Mouse (Mus musculus) heart, postnatal 0 days (tissue): ENCODE measurements around the gene Sash1. TPM values are rescaled to one million over a fixed set of nuclear protein-coding genes. Genes with fewer than 3 reads are reported as not detected.

Experiments
- ATAC-seq: fragments of 200-750 bp; cut with Nextera tagmentation; 2 replicates; pipeline ENCODE4 v1.8.0; 2017; ENCODE audit warnings: low read depth, moderate number of reproducible peaks, moderate library complexity; ENCODE audit not compliant: insufficient read depth
- DNase-seq: peaks from one replicate; pipeline ENCODE4 v3.0.0-alpha.2; 2016; ENCODE audit warnings: low spot score
- H3K27ac ChIP-seq: fragments of 300-500 bp; sonication (generic); 2 replicates; pipeline ENCODE4 v1.5.1; 2014; ENCODE audit warnings: low read depth, mild to moderate bottlenecking
- H3K27me3 ChIP-seq: fragments of 300-500 bp; sonication (generic); 2 replicates; pipeline ENCODE4 v1.6.1; 2014; ENCODE audit warnings: low read length, mixed read lengths; ENCODE audit not compliant: control insufficient read depth, insufficient read depth
- H3K36me3 ChIP-seq: fragments of 300-500 bp; sonication (generic); replicated peaks from 2 replicates; pipeline ENCODE4 v1.6.1; 2014; ENCODE audit warnings: low read length, mixed read lengths; ENCODE audit not compliant: control insufficient read depth, insufficient read depth
- H3K4me1 ChIP-seq: fragments of 300-500 bp; sonication (generic); 2 replicates; pipeline ENCODE4 v1.6.1; 2014; ENCODE audit warnings: antibody characterized with exemption; ENCODE audit not compliant: control insufficient read depth, insufficient read depth
- H3K4me2 ChIP-seq: fragments of 300-500 bp; sonication (generic); 2 replicates; pipeline ENCODE4 v1.6.1; 2014; ENCODE audit warnings: low read depth, mild to moderate bottlenecking, low read length, moderate library complexity
- H3K4me3 ChIP-seq: fragments of 300-500 bp; sonication (generic); 2 replicates; pipeline ENCODE4 v1.5.1; 2014; ENCODE audit warnings: low read depth, low read length
- H3K9ac ChIP-seq: fragments of 300-500 bp; sonication (generic); replicated peaks from 2 replicates; pipeline ENCODE4 v1.6.1; 2014; ENCODE audit warnings: low read depth, low read length, mixed read lengths
- H3K9me3 ChIP-seq: fragments of 300-500 bp; sonication (generic); replicated peaks from 2 replicates; pipeline ENCODE4 v1.6.1; 2016; ENCODE audit warnings: low read length; ENCODE audit not compliant: control insufficient read depth
- CTCF ChIP-seq: IDR thresholded peaks from 2 replicates; pipeline ENCODE4 v1.5.1; 2016; ENCODE audit warnings: antibody characterized with exemption, control low read depth, low read depth
- EP300 ChIP-seq: IDR thresholded peaks from 2 replicates; pipeline ENCODE4 v1.6.1; 2016; ENCODE audit warnings: antibody characterized with exemption, low read depth
- WGBS: fragments of 180-500 bp; shearing (Covaris S2); extraction: QIAGEN DNeasy Blood & Tissue Kit; methylation state at CpG from one replicate; pipeline ENCODE4 v1.1.7; 2014; 5-methylcytosine and 5-hydroxymethylcytosine counted together
- polyA plus RNA-seq: library from polyadenylated mRNA; unstranded; fragments of >200 nt; fragmentation: Nextera tagmentation; extraction: Ambion mirVana; gene quantifications from 2 replicates; pipeline ENCODE4 v1.2.1, GENCODE M21; 2015
- total RNA-seq: library from RNA; depleted of rRNA; stranded (reverse); fragments of >200 nt; gene quantifications from 2 replicates; pipeline ENCODE4 v1.2.3, GENCODE M21; 2014; ENCODE audit warnings: low replicate concordance

The Sash1 gene
- total and polyA plus RNA-seq, 2 experiments from 2014 or later = 3.9 to 18.3 TPM

- H3K36me3 ChIP-seq = peaks cover 29% of the 10 kb centered on the region
- H3K4me1 ChIP-seq = peaks cover 10% of the 10 kb centered on the region; the same call in 1 of the 2 replicates
- H3K27me3 ChIP-seq = no peaks in the 10 kb centered on the region
- no peak overlapping the region for H3K4me3 ChIP-seq
- DNase-seq (no peak), ATAC-seq (no peak)
- no peaks in the 10 kb centered on the region for H3K9me3 ChIP-seq
- H3K9ac ChIP-seq = no peak overlapping the region
- 86% methylated on average over 12 of the region's 12 CpGs for WGBS
- H3K27ac ChIP-seq = no peak overlapping the region
- H3K4me2 ChIP-seq = no peak overlapping the region
- no peak for TF ChIP-seq EP300
- TF ChIP-seq CTCF = no peak
Observed at GRCm38 (mm10) chr10:8777552-8778253, 108.2 kb downstream of the Sash1 start.

GRCm38 (mm10) chr10:8776791-8777190, 109.1 kb downstream of the Sash1 start:
- ATAC-seq (no peak), DNase-seq (no peak)
- Histone ChIP-seq H3K27ac (no peak overlapping the region), H3K4me3 (no peak overlapping the region), H3K9ac (no peak overlapping the region), H3K27me3 (no peaks in the 10 kb centered on the region), H3K9me3 (no peaks in the 10 kb centered on the region), H3K36me3 (peaks cover 22% of the 10 kb centered on the region), H3K4me1 (peaks cover 18% of the 10 kb centered on the region), H3K4me2 (no peak overlapping the region)
- TF ChIP-seq CTCF (no peak), EP300 (no peak)
- 97% methylated on average over 2 of the region's 2 CpGs for WGBS

GRCm38 (mm10) chr10:8775794-8776193, 110.1 kb downstream of the Sash1 start:
- no peak overlapping the region for H3K9ac ChIP-seq
- H3K27me3 ChIP-seq = no peaks in the 10 kb centered on the region
- no peak overlapping the region for H3K4me3 ChIP-seq
- peak overlapping the region; percentile 43; the same call in 1 of the 2 replicates for H3K27ac ChIP-seq
- no peak overlapping the region for H3K4me2 ChIP-seq
- H3K9me3 ChIP-seq = no peaks in the 10 kb centered on the region
- peaks cover 18% of the 10 kb centered on the region for H3K4me1 ChIP-seq
- DNase-seq (peak; percentile 53), ATAC-seq (peak; percentile 48; the same call in 1 of the 2 replicates)
- H3K36me3 ChIP-seq = peaks cover 27% of the 10 kb centered on the region
- 37% methylated on average over 2 of the region's 2 CpGs for WGBS
- no peak for TF ChIP-seq EP300
- no peak for TF ChIP-seq CTCF

GRCm38 (mm10) chr10:8772464-8773209, 113.2 kb downstream of the Sash1 start:
- peaks cover 16% of the 10 kb centered on the region; the same call in 1 of the 2 replicates for H3K36me3 ChIP-seq
- H3K27ac ChIP-seq = peak overlapping the region; percentile 58
- H3K9ac ChIP-seq = 0 out of 2 replicates have a peak overlapping the region, but pooled peaks have one; percentile 3
- H3K27me3 ChIP-seq = no peaks in the 10 kb centered on the region
- no peak overlapping the region for H3K4me3 ChIP-seq
- ATAC-seq = peak; percentile 52; the same call in 1 of the 2 replicates
- 47% methylated on average over 4 of the region's 4 CpGs for WGBS
- peak; percentile 57 for DNase-seq
- TF ChIP-seq CTCF (no peak), EP300 (no peak)
- H3K4me2 ChIP-seq = no peak overlapping the region
- H3K4me1 ChIP-seq = peaks cover 18% of the 10 kb centered on the region
- H3K9me3 ChIP-seq = 0 out of 2 replicates have a peak, but pooled peaks cover 4% of the 10 kb centered on the region

GRCm38 (mm10) chr10:8770931-8771653, 114.8 kb downstream of the Sash1 start:
- 94% methylated on average over 12 of the region's 12 CpGs for WGBS
- no peak overlapping the region for H3K4me3 ChIP-seq
- no peaks in the 10 kb centered on the region for H3K27me3 ChIP-seq
- no peak overlapping the region for H3K27ac ChIP-seq
- ATAC-seq = no peak
- H3K36me3 ChIP-seq = peaks cover 11% of the 10 kb centered on the region; the same call in 1 of the 2 replicates
- DNase-seq = no peak
- peaks cover 17% of the 10 kb centered on the region for H3K4me1 ChIP-seq
- H3K9ac ChIP-seq = no peak overlapping the region
- TF ChIP-seq CTCF (no peak), EP300 (no peak)
- H3K4me2 ChIP-seq = no peak overlapping the region
- H3K9me3 ChIP-seq = 0 out of 2 replicates have a peak, but pooled peaks cover 4% of the 10 kb centered on the region
